Mouse (Mus musculus) midbrain, embryonic 13.5 days (tissue): Measurements from ENCODE around the gene Gper1. TPM values are rescaled to one million over a fixed set of nuclear protein-coding genes. Genes with fewer than 3 reads are reported as not detected.

Source experiments
- ATAC-seq: fragments of 200-750 bp; cut with Nextera tagmentation; 2 replicates; pipeline ENCODE4 v1.8.0; 2017; ENCODE audit warnings: mild to moderate bottlenecking, moderate TSS enrichment, moderate library complexity
- H3K27ac ChIP-seq: fragments of 300-500 bp; sonication (generic); 2 replicates; pipeline ENCODE4 v1.5.1; 2015; ENCODE audit warnings: inconsistent platforms, mild to moderate bottlenecking, moderate library complexity
- H3K27me3 ChIP-seq: fragments of 300-500 bp; sonication (generic); 2 replicates; pipeline ENCODE4 v1.6.1; 2015; ENCODE audit warnings: mild to moderate bottlenecking, inconsistent platforms
- H3K36me3 ChIP-seq: fragments of 300-500 bp; sonication (generic); 2 replicates; pipeline ENCODE4 v1.6.1; 2015; ENCODE audit warnings: mild to moderate bottlenecking, inconsistent platforms
- H3K4me1 ChIP-seq: fragments of 300-500 bp; sonication (generic); replicated peaks from 2 replicates; pipeline ENCODE4 v1.6.1; 2015; ENCODE audit warnings: inconsistent platforms
- H3K4me2 ChIP-seq: fragments of 300-500 bp; sonication (generic); replicated peaks from 2 replicates; pipeline ENCODE4 v1.6.1; 2015; ENCODE audit warnings: moderate library complexity, mild to moderate bottlenecking, inconsistent platforms
- H3K4me3 ChIP-seq: fragments of 300-500 bp; sonication (generic); replicated peaks from 2 replicates; pipeline ENCODE4 v1.5.1; 2015; ENCODE audit warnings: mild to moderate bottlenecking, inconsistent platforms
- H3K9ac ChIP-seq: fragments of 300-500 bp; sonication (generic); replicated peaks from 2 replicates; pipeline ENCODE4 v1.6.1; 2015; ENCODE audit warnings: mild to moderate bottlenecking, inconsistent platforms
- H3K9me3 ChIP-seq: fragments of 300-500 bp; sonication (generic); 2 replicates; pipeline ENCODE4 v1.6.1; 2016; ENCODE audit warnings: mild to moderate bottlenecking, inconsistent platforms
- WGBS: fragments of 180-500 bp; shearing (Covaris S2); methylation state at CpG from one replicate; pipeline ENCODE4 v1.1.7; 2015; 5-methylcytosine and 5-hydroxymethylcytosine counted together
- polyA plus RNA-seq: library from polyadenylated mRNA; unstranded; fragments of >200 nt; fragmentation: Nextera tagmentation; extraction: Ambion mirVana; gene quantifications from 2 replicates; pipeline ENCODE4 v1.2.1, GENCODE M21; 2015

The Gper1 gene
- polyA plus RNA-seq, 1 experiment from 2014 or later: 7.5 TPM

- peak; percentile 100 for ATAC-seq
- H3K36me3 ChIP-seq: peaks cover 3% of the 10 kb centered on the region; the same call in 1 of the 2 replicates
- H3K4me1 ChIP-seq: peaks cover 17% of the 10 kb centered on the region
- 4% methylated on average over 42 of the region's 42 CpGs for WGBS
- H3K4me2 ChIP-seq: peak within 1 kb of the TSS; percentile 77
- no peaks in the 10 kb centered on the region for H3K27me3 ChIP-seq
- H3K27ac ChIP-seq: no peak within 1 kb of the TSS
- H3K9ac ChIP-seq: peak within 1 kb of the TSS; percentile 68
- no peaks in the 10 kb centered on the region for H3K9me3 ChIP-seq
- peak within 1 kb of the TSS; percentile 70 for H3K4me3 ChIP-seq
These were observed 37.6 kb downstream of the Gper1 start, which contains the start of gene 3110082I17Rik for GRCm38 (mm10) chr5:139460384-139461067. TSS of gene 3110082I17Rik (minus strand) at chr5:139460527.

- H3K4me1 ChIP-seq: peaks cover 7% of the 10 kb centered on the region
- no peaks in the 10 kb centered on the region for H3K27me3 ChIP-seq
- no peak for ATAC-seq
- H3K4me3 ChIP-seq: no peak overlapping the region
- 74% methylated on average over 4 of the region's 4 CpGs for WGBS
- no peaks in the 10 kb centered on the region for H3K9me3 ChIP-seq
- no peak overlapping the region for H3K4me2 ChIP-seq
- H3K36me3 ChIP-seq: no peaks in the 10 kb centered on the region
- H3K9ac ChIP-seq: no peak overlapping the region
- H3K27ac ChIP-seq: no peak overlapping the region
These were observed 41.9 kb downstream of the Gper1 start for GRCm38 (mm10) chr5:139464874-139465273.

- H3K4me2 ChIP-seq: no peak overlapping the region
- 76% methylated on average over 2 of the region's 2 CpGs for WGBS
- H3K27ac ChIP-seq: no peak overlapping the region
- no peak overlapping the region for H3K9ac ChIP-seq
- no peaks in the 10 kb centered on the region for H3K27me3 ChIP-seq
- H3K4me1 ChIP-seq: no peaks in the 10 kb centered on the region
- peaks cover 9% of the 10 kb centered on the region for H3K36me3 ChIP-seq
- H3K4me3 ChIP-seq: no peak overlapping the region
- no peaks in the 10 kb centered on the region for H3K9me3 ChIP-seq
- ATAC-seq: no peak
These were observed 43.4 kb downstream of the Gper1 start for GRCm38 (mm10) chr5:139466373-139466772.

- WGBS: 76% methylated on average over 4 of the region's 4 CpGs
These were observed 43.9 kb downstream of the Gper1 start for GRCm38 (mm10) chr5:139466801-139467200.

GRCm38 (mm10) chr5:139467998-139468397, 45.0 kb downstream of the Gper1 start:
- no peak overlapping the region for H3K4me2 ChIP-seq
- no peaks in the 10 kb centered on the region for H3K4me1 ChIP-seq
- no peak overlapping the region for H3K27ac ChIP-seq
- H3K4me3 ChIP-seq: no peak overlapping the region
- H3K36me3 ChIP-seq: peaks cover 25% of the 10 kb centered on the region
- ATAC-seq: no peak
- H3K9me3 ChIP-seq: no peaks in the 10 kb centered on the region
- H3K27me3 ChIP-seq: no peaks in the 10 kb centered on the region
- H3K9ac ChIP-seq: no peak overlapping the region
- WGBS: 45% methylated on average over 5 of the region's 5 CpGs

More at GRCm38 (mm10) chr5:139466801-139467200, 43.9 kb downstream of the Gper1 start:
- no peaks in the 10 kb centered on the region for H3K9me3 ChIP-seq
- no peaks in the 10 kb centered on the region for H3K4me1 ChIP-seq
- peaks cover 13% of the 10 kb centered on the region for H3K36me3 ChIP-seq
- H3K27ac ChIP-seq: no peak overlapping the region
- H3K4me3 ChIP-seq: no peak overlapping the region
- ATAC-seq: no peak
- no peak overlapping the region for H3K4me2 ChIP-seq
- H3K27me3 ChIP-seq: no peaks in the 10 kb centered on the region
- no peak overlapping the region for H3K9ac ChIP-seq

GRCm38 (mm10) chr5:139474741-139475140, 51.8 kb downstream of the Gper1 start:
- H3K9ac ChIP-seq: no peak overlapping the region
- 56% methylated on average over 9 of the region's 9 CpGs for WGBS
- no peak overlapping the region for H3K27ac ChIP-seq
- H3K4me1 ChIP-seq: no peaks in the 10 kb centered on the region
- H3K27me3 ChIP-seq: no peaks in the 10 kb centered on the region
- peaks cover 90% of the 10 kb centered on the region for H3K36me3 ChIP-seq
- ATAC-seq: peak; percentile 37; the same call in 1 of the 2 replicates
- no peak overlapping the region for H3K4me2 ChIP-seq
- no peak overlapping the region for H3K4me3 ChIP-seq
- H3K9me3 ChIP-seq: no peaks in the 10 kb centered on the region

Other genes starting within 250 kb of the Gper1 start
- gene Sun1, start 222.5 kb upstream of the Gper1 start, polyA plus RNA-seq: 45.9 and 49.1 TPM in 2 replicates
- gene Get4, start 170.8 kb upstream of the Gper1 start, polyA plus RNA-seq: 112 and 116 TPM in 2 replicates
- 13.8 and 14.5 TPM in 2 replicates for gene Adap1, start 97.5 kb upstream of the Gper1 start, polyA plus RNA-seq
- 120 and 131 TPM in 2 replicates for gene Cox19, start 71.7 kb upstream of the Gper1 start, polyA plus RNA-seq
- gene Cyp2w1, start 70.5 kb upstream of the Gper1 start, polyA plus RNA-seq: not detected in 2 replicates
- 1.7 TPM in 2 replicates for gene Gpr146, start 45.5 kb upstream of the Gper1 start, polyA plus RNA-seq
- 0.13 TPM in 1 of 2 replicates, not detected in the other for gene C130050O18Rik, start 17.9 kb upstream of the Gper1 start, polyA plus RNA-seq
- gene 3110082I17Rik, start 37.4 kb downstream of the Gper1 start, polyA plus RNA-seq: 17.3 and 19.5 TPM in 2 replicates
- 12.7 and 13.9 TPM in 2 replicates for gene Zfand2a, start 61.4 kb downstream of the Gper1 start, polyA plus RNA-seq
- 48.5 and 58.7 TPM in 2 replicates for gene Uncx, start 120.3 kb downstream of the Gper1 start, polyA plus RNA-seq